Mouse (Mus musculus) right cerebral cortex, postnatal 14 days (tissue): ENCODE measurements around the gene Adamtsl5.
A peak's percentile ranks its signal among the peaks of the same experiment; 100 is the strongest.

ENCODE experiments used
- DNase-seq: peaks from one replicate; pipeline ENCODE4 v3.0.0; 2022

The Adamtsl5 gene

GRCm38 (mm10) chr10:80348244-80348781 lies at the start of gene Adamtsl5:
Gene Adamtsl5 (minus strand): TSS chr10:80348412.
- no peak for DNase-seq

GRCm38 (mm10) chr10:80397524-80398173 lies 49.4 kb upstream of the Adamtsl5 start:
- no peak for DNase-seq

- no peak for DNase-seq
Observed at GRCm38 (mm10) chr10:80396822-80397523, 48.8 kb upstream of the Adamtsl5 start.

DNA sequence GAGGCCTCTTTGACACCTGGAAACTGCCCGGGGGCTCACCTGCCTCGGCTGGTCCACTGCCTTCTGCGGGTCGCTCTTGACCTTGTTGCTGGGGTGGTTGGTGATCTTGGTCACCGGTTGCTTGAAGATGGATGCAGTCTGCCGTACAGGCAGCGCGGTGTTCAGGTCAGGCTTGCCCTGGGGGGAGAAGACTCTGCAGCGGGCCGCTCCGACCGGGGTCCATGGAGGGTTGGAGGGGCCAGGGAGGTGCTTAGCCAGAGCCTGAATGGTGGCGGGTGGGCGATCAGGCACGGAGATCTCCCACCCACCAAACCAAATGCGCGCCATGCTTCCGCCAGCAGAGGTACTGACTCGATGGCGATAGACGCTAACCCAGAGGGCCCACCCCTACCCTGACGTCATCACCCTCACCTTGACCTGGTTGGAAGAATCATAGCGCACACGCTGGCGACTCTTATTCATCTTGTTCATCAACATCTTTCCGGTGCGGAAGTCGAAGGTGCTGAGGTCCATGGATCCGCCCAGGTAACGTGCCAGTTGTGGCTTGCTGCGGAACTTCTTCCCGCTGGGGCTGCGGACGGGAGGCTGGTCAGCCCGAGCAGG lies 46.9 kb upstream of the Adamtsl5 start:
- no peak for DNase-seq

DNA sequence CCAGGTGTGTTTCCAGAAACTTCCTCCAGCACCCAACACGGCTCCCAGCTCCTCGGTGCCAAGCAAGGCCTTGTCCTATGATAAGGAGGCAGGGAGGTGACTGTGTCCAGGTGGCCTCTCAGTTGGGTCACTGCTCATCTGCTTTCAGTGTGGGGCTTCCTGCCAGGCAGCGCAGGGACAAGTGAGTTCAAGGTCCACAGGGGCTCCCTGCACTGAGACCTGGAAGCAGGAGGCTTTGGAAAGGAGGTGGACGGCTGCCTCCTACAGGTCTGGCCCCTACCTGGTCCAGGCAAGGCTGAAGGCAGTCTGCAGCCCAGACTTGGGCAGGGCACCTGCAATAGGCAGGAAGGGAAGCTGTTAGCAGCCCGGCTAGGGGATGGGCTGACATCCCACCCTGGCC lies 44.5 kb upstream of the Adamtsl5 start:
- no peak for DNase-seq

- no peak for DNase-seq
Observed at GRCm38 (mm10) chr10:80390697-80391096, 42.5 kb upstream of the Adamtsl5 start.

DNA sequence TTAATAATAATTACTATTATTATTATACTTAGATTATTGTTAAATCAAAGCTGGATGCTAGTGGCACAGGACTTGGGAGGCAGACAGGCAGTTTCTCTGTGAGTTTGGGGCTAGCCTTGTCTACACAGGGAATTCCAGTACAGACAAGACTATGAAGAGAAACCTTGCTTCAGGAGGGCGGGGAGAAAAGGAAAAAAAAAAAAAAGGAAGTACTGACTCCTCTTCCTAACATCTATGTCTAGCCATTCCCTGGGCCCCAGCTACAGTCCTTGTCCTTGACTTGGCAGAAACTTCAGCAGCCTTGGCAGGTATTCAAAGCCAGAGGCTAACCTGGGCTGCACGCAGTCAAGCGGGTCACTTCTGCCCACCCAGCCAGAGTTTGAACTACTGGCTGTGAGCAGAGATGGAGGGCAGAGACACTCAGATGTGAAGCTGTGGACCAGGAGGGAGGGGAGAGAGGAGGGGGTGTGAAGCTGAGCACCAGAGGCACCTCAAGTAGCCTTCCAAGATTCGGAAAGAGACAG lies 41.0 kb upstream of the Adamtsl5 start:
- no peak for DNase-seq

DNA sequence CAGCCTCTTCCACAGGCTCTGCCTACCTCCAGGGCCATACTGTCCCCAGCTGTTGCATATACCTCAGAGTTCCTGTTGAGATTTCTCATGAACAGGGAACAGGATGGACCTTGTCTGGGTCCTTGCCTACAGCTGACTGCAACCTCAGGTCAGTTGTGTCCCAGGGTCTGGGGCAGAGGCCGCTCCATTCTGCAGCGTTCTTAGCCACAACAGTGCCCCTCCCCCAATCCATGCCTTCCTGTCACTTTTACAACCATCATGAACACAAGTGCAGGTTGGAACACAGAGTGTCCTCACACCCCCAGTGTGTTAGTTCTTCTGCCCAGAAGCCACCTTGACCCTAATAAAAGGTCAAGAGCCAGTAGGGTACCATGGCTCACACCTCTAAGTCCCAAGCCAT lies 40.5 kb upstream of the Adamtsl5 start:
- DNase-seq = no peak

- DNase-seq = peak; percentile 93
Observed at GRCm38 (mm10) chr10:80387522-80387959, 39.3 kb upstream of the Adamtsl5 start, which contains the start of gene Mex3d. Gene Mex3d (minus strand): TSS chr10:80387659.

DNA sequence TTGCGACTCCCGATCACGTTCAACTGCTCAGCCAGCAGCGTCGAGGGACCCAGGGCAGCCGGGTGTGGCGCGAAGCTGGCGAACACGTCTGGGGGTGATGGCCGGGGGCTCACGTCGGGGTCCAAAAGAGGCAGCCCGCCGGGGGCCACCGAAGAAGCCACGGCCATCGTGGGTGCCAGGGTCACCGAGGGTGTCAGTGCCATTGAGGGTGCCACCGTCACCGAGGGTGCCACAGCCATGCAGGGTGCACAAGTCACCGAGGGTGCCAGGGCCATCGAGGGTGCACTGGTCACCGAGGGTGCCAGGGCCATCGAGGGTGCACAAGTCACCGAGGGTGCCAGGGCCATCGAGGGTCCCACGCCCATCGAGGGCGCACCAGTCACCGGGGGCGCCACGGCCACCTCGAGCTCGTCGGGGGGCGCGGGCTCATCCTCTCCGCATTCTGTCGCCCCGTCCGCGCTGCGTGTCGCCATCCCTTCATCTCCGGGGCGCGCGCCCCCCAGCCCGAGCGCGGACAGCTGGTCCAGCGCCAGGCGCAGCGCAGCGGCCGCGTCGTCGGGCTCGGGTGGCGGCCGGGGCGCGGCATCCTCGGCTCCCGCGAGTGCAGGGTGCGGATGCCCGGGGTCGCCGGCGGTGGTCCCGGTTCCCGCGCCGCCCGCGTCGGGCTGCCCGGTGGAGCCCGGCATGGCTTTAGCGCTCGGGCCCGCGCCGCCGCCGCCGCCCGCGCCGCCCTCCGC lies 38.7 kb upstream of the Adamtsl5 start:
- DNase-seq = no peak

DNA sequence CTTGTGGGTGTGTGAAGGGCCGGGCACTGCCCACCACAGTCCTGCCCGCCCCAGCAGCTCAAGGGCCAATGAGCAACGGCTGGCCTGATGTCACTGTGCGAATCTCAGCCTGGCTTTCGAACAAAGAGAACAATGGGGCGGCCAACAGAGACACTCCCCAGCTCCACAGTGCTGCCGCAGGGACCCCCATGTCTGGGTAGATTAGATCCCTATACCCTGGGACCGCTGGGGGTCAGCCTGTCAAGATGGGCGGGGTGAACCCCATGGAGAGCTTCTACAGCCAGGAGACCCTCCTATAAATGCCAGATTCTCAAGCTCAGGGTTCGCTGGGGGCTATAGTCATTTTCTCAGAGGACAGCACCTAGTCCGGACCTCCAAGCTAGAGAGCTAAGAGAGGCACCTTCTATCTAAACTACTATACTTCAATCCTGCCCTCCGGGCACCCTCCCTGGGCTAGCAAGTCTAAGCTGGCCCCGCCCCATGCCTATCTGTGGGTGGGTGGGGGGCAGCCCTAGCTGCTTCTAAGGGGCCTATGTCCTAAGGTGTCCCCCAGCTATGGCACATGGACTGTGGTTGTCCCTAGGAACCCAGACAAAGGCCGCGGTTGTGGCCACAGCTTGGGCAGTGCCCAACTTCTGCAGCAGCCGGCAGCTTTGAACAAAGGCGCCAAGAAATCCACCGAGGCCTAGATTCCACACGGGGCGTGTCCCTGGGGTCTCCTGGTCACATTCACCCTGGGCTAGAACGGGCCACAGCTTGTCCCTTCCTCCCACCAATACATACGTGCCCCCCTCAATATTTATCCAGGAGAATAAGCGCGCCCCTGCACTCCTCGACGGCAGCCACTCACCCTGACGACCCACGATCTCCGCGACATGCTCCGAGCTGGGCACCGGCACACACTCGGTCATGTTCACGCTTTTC lies 37.9 kb upstream of the Adamtsl5 start:
- DNase-seq = no peak

DNA sequence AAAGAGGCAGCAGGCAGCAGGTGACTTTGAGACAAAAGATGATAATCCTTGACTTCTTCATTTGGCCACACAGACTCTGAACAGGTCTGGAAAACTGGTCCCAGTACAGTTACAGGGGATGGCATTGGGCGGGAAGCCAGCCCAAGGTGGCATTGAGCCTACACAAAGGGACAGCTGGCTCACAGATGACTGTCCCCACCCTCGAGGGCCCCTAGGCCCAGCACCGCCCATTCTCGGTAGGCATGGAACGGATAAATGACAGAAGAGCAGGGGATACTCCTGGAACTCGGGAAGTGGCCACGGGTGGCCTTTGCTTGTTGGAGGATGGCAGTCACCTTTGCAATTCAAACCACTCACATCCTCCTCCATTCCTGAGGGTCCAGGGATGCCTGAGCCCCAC lies 37.1 kb upstream of the Adamtsl5 start:
- no peak for DNase-seq

GRCm38 (mm10) chr10:80384709-80385108 lies 36.5 kb upstream of the Adamtsl5 start:
- no peak for DNase-seq

- DNase-seq = no peak
Observed at GRCm38 (mm10) chr10:80384115-80384639, 36.0 kb upstream of the Adamtsl5 start.

DNA sequence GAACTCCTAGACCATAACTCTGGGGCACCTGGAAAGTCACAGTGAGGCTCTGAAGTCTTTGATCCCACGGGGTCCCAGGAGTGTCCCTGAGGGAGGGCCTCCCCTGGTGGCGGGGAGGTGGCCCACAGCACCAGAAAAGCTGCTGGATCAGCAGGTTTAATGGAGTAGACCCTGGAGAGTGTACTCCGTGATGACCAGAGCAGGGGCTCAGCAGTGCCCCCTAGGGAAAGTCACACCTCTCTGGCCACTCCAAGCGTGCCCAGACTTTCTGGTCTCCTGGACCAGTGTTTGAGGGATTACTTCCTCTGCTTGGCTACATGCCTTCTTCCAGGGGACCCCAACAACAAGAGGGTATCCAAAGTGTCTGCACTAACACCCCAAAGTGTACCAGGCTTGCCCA lies 35.2 kb upstream of the Adamtsl5 start:
- DNase-seq = no peak

DNA sequence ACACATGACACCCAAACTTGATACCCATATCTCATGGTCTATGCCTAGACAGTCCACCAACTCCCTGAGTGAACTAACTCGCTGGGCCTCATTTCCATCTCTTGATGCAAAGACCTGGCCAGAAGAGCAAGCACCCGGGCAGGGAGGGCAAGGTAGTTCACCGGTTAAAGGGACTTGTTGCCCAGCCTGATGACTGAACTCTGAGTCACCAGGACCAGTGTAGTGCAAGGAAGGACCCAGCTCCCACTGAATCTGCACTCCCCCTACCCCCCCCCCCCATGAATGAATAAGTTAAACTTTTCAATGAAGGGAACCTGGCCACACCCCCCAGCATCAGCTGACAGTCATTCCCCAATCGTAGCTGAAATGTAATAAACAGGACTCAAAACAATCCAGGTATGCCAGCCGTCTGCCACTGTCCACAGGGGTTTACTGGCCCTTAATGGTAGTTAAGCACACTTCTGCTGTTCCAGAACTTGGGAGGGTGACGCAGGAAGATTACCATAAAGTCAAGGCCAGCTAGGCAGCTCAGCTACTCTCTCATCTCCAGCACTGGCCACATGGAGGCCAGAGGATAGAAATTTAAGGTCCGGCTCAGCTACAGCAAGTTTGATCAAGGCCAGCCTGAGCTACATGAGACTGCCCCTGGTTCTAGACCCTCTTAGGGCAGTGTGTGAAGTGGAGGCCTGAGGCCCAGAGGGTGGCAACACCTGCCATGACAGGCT lies 34.6 kb upstream of the Adamtsl5 start:
- no peak for DNase-seq

DNA sequence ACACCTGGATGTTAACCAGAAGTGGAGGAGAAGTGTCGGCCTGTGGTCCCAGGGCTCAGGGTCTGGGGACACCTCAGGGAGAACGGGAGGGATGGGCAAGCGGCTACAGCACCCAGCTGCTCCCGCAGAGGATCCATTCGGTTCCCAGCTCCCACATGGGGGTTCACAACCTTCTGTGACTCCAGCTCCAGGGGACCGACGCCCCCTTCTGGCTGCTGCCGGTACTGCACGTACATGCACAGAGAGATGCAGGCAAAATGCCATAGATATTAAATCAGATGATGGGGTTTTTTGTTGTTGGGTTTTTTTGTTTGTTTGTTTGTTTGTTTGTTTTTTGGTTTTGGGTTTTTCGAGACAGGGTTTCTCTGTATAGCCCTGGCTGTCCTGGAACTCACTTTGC lies 29.5 kb upstream of the Adamtsl5 start:
- no peak for DNase-seq

DNA sequence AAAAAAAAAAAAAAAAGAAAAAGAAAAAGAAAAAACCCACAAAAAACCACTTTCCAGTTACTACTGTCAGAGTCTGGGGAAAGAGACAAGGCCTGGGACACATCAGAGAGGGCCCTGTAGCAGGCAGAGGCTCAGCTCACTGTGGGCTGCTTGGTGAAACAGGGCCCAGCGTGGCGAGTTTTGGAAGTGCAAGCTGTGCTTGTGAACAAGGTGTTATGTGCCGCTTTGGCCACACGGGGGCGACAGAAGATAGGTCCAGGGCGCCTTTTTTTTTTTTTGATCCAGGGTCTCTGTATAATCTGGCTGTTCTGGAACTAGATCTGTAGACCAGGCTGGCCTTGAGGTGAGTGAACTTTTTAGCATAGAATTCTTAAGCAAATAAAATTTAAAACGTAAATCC lies 27.9 kb upstream of the Adamtsl5 start:
- peak; percentile 98 for DNase-seq

DNA sequence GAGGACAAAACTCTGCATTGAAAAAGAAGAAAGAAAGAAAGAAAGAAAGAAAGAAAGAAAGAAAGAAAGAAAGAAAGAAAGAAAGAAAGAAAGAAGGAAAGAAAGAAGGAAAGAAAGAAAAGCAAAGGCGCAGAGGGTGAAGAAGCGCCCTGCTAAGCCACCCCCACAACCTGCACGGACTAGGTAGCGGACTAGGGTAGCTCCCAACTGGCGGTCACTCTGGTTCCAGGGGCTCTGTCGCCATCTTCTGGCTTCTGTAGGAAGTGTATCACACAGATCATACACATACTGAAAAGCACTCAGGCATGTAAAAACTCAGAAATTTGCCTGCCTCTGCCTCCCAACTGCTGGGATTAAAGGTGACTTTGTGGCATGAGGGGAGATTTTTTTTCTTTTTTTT lies 25.9 kb upstream of the Adamtsl5 start:
- peak; percentile 75 for DNase-seq

GRCm38 (mm10) chr10:80372706-80373105 lies 24.5 kb upstream of the Adamtsl5 start:
- no peak for DNase-seq

DNA sequence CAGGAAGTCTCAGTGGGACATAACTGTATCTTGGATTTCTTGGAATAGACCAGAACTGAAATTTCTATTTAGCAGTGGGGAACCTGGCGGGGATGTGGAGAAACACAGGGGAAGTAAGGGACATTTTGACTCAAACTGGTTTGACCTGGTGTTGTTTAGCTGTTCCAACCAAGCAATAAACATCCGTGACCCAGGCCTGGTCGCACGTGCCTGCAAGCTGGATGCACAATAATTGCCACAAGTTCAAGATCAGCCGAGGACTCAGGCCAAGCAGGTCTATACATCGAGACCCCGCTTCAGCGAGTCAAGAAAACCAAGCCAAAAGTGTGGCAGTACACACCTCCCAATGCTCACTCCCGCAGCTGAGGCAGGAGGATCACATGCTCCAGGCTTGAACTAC lies 23.8 kb upstream of the Adamtsl5 start:
- no peak for DNase-seq
